Mouse (Mus musculus) hindbrain, embryonic 11.5 days (tissue): Measurements from ENCODE around the gene Hnrnpr. TPM values are rescaled to one million over a fixed set of nuclear protein-coding genes. Genes with fewer than 3 reads are reported as not detected.

Source experiments
- ATAC-seq: fragments of 200-750 bp; cut with Nextera tagmentation; 2 replicates; pipeline ENCODE4 v1.8.0; 2017; ENCODE audit warnings: mild to moderate bottlenecking, moderate TSS enrichment, moderate library complexity; ENCODE audit not compliant: low FRiP score
- DNase-seq: peaks from one replicate; pipeline ENCODE4 v3.0.0-alpha.2; 2015; ENCODE audit warnings: low spot score
- H3K27ac ChIP-seq: fragments of 300-500 bp; sonication (generic); 2 replicates; pipeline ENCODE4 v1.5.1; 2014; ENCODE audit warnings: mild to moderate bottlenecking, low read depth, low read length
- H3K27me3 ChIP-seq: fragments of 300-500 bp; sonication (generic); 2 replicates; pipeline ENCODE4 v1.6.1; 2014; ENCODE audit warnings: mild to moderate bottlenecking, low read length, moderate library complexity, mixed read lengths; ENCODE audit not compliant: control insufficient read depth, insufficient read depth
- H3K36me3 ChIP-seq: fragments of 300-500 bp; sonication (generic); 2 replicates; pipeline ENCODE4 v1.6.1; 2014; ENCODE audit warnings: mild to moderate bottlenecking, low read length, moderate library complexity, mixed read lengths; ENCODE audit not compliant: control insufficient read depth, insufficient read depth
- H3K4me1 ChIP-seq: fragments of 300-500 bp; sonication (generic); replicated peaks from 2 replicates; pipeline ENCODE4 v1.6.1; 2014; ENCODE audit warnings: low read length, mixed read lengths; ENCODE audit not compliant: control insufficient read depth, insufficient read depth
- H3K4me2 ChIP-seq: fragments of 300-500 bp; sonication (generic); replicated peaks from 2 replicates; pipeline ENCODE4 v1.6.1; 2014; ENCODE audit warnings: mild to moderate bottlenecking, low read depth, low read length
- H3K4me3 ChIP-seq: fragments of 300-500 bp; sonication (generic); 2 replicates; pipeline ENCODE4 v1.5.1; 2014; ENCODE audit warnings: low read depth, low read length
- H3K9ac ChIP-seq: fragments of 300-500 bp; sonication (generic); 2 replicates; pipeline ENCODE4 v1.6.1; 2014; ENCODE audit warnings: low read depth, low read length
- H3K9me3 ChIP-seq: fragments of 300-500 bp; sonication (generic); 2 replicates; pipeline ENCODE4 v1.6.1; 2016; ENCODE audit warnings: low read length; ENCODE audit not compliant: control insufficient read depth
- WGBS: fragments of 180-500 bp; shearing (Covaris S2); extraction: QIAGEN DNeasy Blood & Tissue Kit; methylation state at CpG from one replicate; pipeline ENCODE4 v1.1.7; 2014; 5-methylcytosine and 5-hydroxymethylcytosine counted together
- polyA plus RNA-seq: library from polyadenylated mRNA; unstranded; fragments of >200 nt; fragmentation: Nextera tagmentation; extraction: Ambion mirVana; gene quantifications from 2 replicates; pipeline ENCODE4 v1.2.1, GENCODE M21; 2014

Gene Hnrnpr
- polyA plus RNA-seq, 1 experiment from 2014 or later: 200 TPM

GRCm38 (mm10) chr4:136312616-136313015, 1.9 kb downstream of the Hnrnpr start:
- 49% methylated on average over 4 of the region's 4 CpGs for WGBS

GRCm38 (mm10) chr4:136317667-136318066, 6.9 kb downstream of the Hnrnpr start:
- no peak overlapping the region for H3K9ac ChIP-seq
- H3K36me3 ChIP-seq: peaks cover 14% of the 10 kb centered on the region
- ATAC-seq: no peak
- no peak for DNase-seq
- H3K27ac ChIP-seq: no peak overlapping the region
- H3K4me3 ChIP-seq: no peak overlapping the region
- H3K27me3 ChIP-seq: no peaks in the 10 kb centered on the region
- H3K4me1 ChIP-seq: no peaks in the 10 kb centered on the region
- no peak overlapping the region for H3K4me2 ChIP-seq
- no peaks in the 10 kb centered on the region for H3K9me3 ChIP-seq
- 88% methylated on average over 4 of the region's 4 CpGs for WGBS

More at GRCm38 (mm10) chr4:136312616-136313015, 1.9 kb downstream of the Hnrnpr start:
- Histone ChIP-seq H3K4me3 (peak overlapping the region; percentile 100), H3K9me3 (no peaks in the 10 kb centered on the region), H3K4me2 (peak overlapping the region; percentile 47), H3K27me3 (no peaks in the 10 kb centered on the region), H3K36me3 (no peaks in the 10 kb centered on the region), H3K4me1 (no peaks in the 10 kb centered on the region), H3K27ac (no peak overlapping the region), H3K9ac (peak overlapping the region; percentile 100; the same call in 1 of the 2 replicates)
- ATAC-seq: no peak
- peak; percentile 10 for DNase-seq

- H3K4me1 ChIP-seq: no peaks in the 10 kb centered on the region
- DNase-seq: no peak
- no peak overlapping the region for H3K4me3 ChIP-seq
- H3K27me3 ChIP-seq: no peaks in the 10 kb centered on the region
- ATAC-seq: no peak
- peaks cover 18% of the 10 kb centered on the region for H3K36me3 ChIP-seq
- WGBS: 93% methylated on average over 4 of the region's 4 CpGs
- no peak overlapping the region for H3K9ac ChIP-seq
- no peaks in the 10 kb centered on the region for H3K9me3 ChIP-seq
- no peak overlapping the region for H3K27ac ChIP-seq
- H3K4me2 ChIP-seq: no peak overlapping the region
Observed at GRCm38 (mm10) chr4:136320016-136320415, 9.3 kb downstream of the Hnrnpr start.

- no peak for ATAC-seq
- 89% methylated on average over 2 of the region's 2 CpGs for WGBS
Observed at GRCm38 (mm10) chr4:136324226-136324625, 13.5 kb downstream of the Hnrnpr start.

GRCm38 (mm10) chr4:136327238-136327637, 16.5 kb downstream of the Hnrnpr start:
- H3K36me3 ChIP-seq: peaks cover 9% of the 10 kb centered on the region; the same call in 1 of the 2 replicates

More at GRCm38 (mm10) chr4:136324226-136324625, 13.5 kb downstream of the Hnrnpr start:
- no peaks in the 10 kb centered on the region for H3K4me1 ChIP-seq
- H3K9me3 ChIP-seq: no peaks in the 10 kb centered on the region
- no peak overlapping the region for H3K27ac ChIP-seq
- H3K4me3 ChIP-seq: no peak overlapping the region
- no peaks in the 10 kb centered on the region for H3K27me3 ChIP-seq
- peaks cover 10% of the 10 kb centered on the region for H3K36me3 ChIP-seq
- H3K9ac ChIP-seq: no peak overlapping the region
- no peak for DNase-seq
- no peak overlapping the region for H3K4me2 ChIP-seq

GRCm38 (mm10) chr4:136328115-136328514, 17.4 kb downstream of the Hnrnpr start:
- Histone ChIP-seq H3K4me1 (no peaks in the 10 kb centered on the region), H3K9ac (no peak overlapping the region), H3K4me2 (no peak overlapping the region), H3K36me3 (peaks cover 9% of the 10 kb centered on the region; the same call in 1 of the 2 replicates), H3K4me3 (no peak overlapping the region), H3K27ac (no peak overlapping the region), H3K9me3 (no peaks in the 10 kb centered on the region), H3K27me3 (no peaks in the 10 kb centered on the region)
- ATAC-seq (no peak), DNase-seq (no peak)

More at GRCm38 (mm10) chr4:136327238-136327637, 16.5 kb downstream of the Hnrnpr start:
- H3K4me1 ChIP-seq: no peaks in the 10 kb centered on the region
- no peak overlapping the region for H3K9ac ChIP-seq
- H3K4me2 ChIP-seq: no peak overlapping the region
- H3K4me3 ChIP-seq: no peak overlapping the region
- 90% methylated on average over 5 of the region's 5 CpGs for WGBS
- ATAC-seq (no peak), DNase-seq (no peak)
- no peaks in the 10 kb centered on the region for H3K9me3 ChIP-seq
- no peaks in the 10 kb centered on the region for H3K27me3 ChIP-seq
- no peak overlapping the region for H3K27ac ChIP-seq

GRCm38 (mm10) chr4:136331709-136332108, 21.0 kb downstream of the Hnrnpr start:
- H3K36me3 ChIP-seq: peaks cover 7% of the 10 kb centered on the region; the same call in 1 of the 2 replicates
- no peak overlapping the region for H3K4me3 ChIP-seq

GRCm38 (mm10) chr4:136333191-136333590, 22.4 kb downstream of the Hnrnpr start:
- no peak overlapping the region for H3K4me3 ChIP-seq
- no peak overlapping the region for H3K9ac ChIP-seq
- DNase-seq (no peak), ATAC-seq (no peak)
- no peak overlapping the region for H3K4me2 ChIP-seq
- 97% methylated on average over 3 of the region's 3 CpGs for WGBS
- no peaks in the 10 kb centered on the region for H3K27me3 ChIP-seq
- H3K4me1 ChIP-seq: no peaks in the 10 kb centered on the region
- H3K27ac ChIP-seq: no peak overlapping the region
- H3K36me3 ChIP-seq: peaks cover 7% of the 10 kb centered on the region; the same call in 1 of the 2 replicates
- H3K9me3 ChIP-seq: no peaks in the 10 kb centered on the region

More at GRCm38 (mm10) chr4:136331709-136332108, 21.0 kb downstream of the Hnrnpr start:
- DNase-seq: no peak
- WGBS: 95% methylated on average over 3 of the region's 3 CpGs
- no peaks in the 10 kb centered on the region for H3K9me3 ChIP-seq
- no peak overlapping the region for H3K27ac ChIP-seq
- no peaks in the 10 kb centered on the region for H3K27me3 ChIP-seq
- no peak for ATAC-seq
- H3K4me1 ChIP-seq: no peaks in the 10 kb centered on the region
- no peak overlapping the region for H3K4me2 ChIP-seq
- H3K9ac ChIP-seq: no peak overlapping the region

GRCm38 (mm10) chr4:136335065-136335464, 24.3 kb downstream of the Hnrnpr start:
- H3K36me3 ChIP-seq: peaks cover 6% of the 10 kb centered on the region; the same call in 1 of the 2 replicates
- no peaks in the 10 kb centered on the region for H3K4me1 ChIP-seq
- no peaks in the 10 kb centered on the region for H3K9me3 ChIP-seq
- no peak overlapping the region for H3K9ac ChIP-seq
- H3K27me3 ChIP-seq: no peaks in the 10 kb centered on the region
- WGBS: 86% methylated on average over 2 of the region's 2 CpGs
- no peak overlapping the region for H3K4me3 ChIP-seq
- DNase-seq: no peak
- no peak overlapping the region for H3K4me2 ChIP-seq
- H3K27ac ChIP-seq: no peak overlapping the region
- ATAC-seq: no peak
